ENCODE assay signal across 10 mouse cellular contexts in the genomic region with DNA sequence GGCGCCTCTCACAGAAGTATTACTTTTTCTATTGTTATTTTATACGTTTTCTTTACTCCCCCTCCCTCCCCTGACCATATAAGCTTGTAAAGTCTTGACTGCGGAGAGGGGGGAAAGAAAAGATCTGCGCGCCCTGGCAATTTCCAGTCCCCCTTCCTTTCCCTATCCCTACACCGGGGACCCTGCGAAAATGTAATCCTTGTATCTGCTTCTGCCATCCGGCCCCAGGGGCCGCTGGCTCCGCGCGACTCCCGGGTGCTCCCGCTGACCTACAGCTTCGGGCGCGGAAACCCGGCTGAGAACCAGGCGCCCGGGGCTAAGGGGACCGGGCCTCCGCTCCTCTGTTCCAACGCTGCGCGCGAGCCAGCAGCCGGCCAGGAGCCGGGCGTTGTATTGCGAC. TPM values are rescaled to one million over a fixed set of nuclear protein-coding genes. Genes with fewer than 3 reads are reported as not detected.
DNase-seq lines count a peak whose midpoint lies in the region; ATAC-seq lines count a peak whose summit lies in the region.
"Had no signal": no experiment of that assay in that cellular context is flagged by ENCODE, and none has a peak within 500 bp of the region (broad histone marks: within the 10 kb centered on the region; RNA-seq: fewer than 3 reads in every experiment).

No protein-coding gene starts in this region.

- H3K9me3 ChIP-seq in embryonic facial prominence, embryonic 13.5 days, result no peaks in the 10 kb centered on the region
- H3K9me3 ChIP-seq in intestine, embryonic 16.5 days (ENCODE audit: control insufficient read depth, low read length), result no peaks in the 10 kb centered on the region
- H3K9me3 ChIP-seq in neural tube, embryonic 13.5 days, result no peaks in the 10 kb centered on the region

- peak overlapping the region; percentile 72 for H3K4me2 ChIP-seq in embryonic facial prominence, embryonic 13.5 days
- peak overlapping the region; percentile 53 for H3K4me2 ChIP-seq in intestine, embryonic 16.5 days (ENCODE audit: low read depth, low read length)
- H3K4me2 ChIP-seq in neural tube, embryonic 13.5 days, result peak overlapping the region; percentile 34

- peak; percentile 40 to 47 for DNase-seq in kidney, postnatal 4 days
- DNase-seq in kidney, adult 11 months, result no peak
- DNase-seq in urinary bladder, adult 18-20 months (ENCODE audit: low spot score in 2 of 2), result no peak
- DNase-seq in gastrocnemius, postnatal 36 days, result no peak
- DNase-seq in urinary bladder, adult 2 months (ENCODE audit: low spot score), result no peak
- DNase-seq: cerebellum, adult 9-10 months had no signal

- peak overlapping the region; percentile 64 for H3K4me3 ChIP-seq in embryonic facial prominence, embryonic 13.5 days
- peak overlapping the region; percentile 26 for H3K4me3 ChIP-seq in intestine, embryonic 16.5 days (ENCODE audit: low read length)
- no peak overlapping the region for H3K4me3 ChIP-seq in neural tube, embryonic 13.5 days

- 4% methylated on average over 30 of the region's 30 CpGs for WGBS in embryonic facial prominence, embryonic 13.5 days
- 8% methylated on average over 30 of the region's 30 CpGs for WGBS in intestine, embryonic 16.5 days
- 1% methylated on average over 30 of the region's 30 CpGs for WGBS in neural tube, embryonic 13.5 days

- intact Hi-C loops in gastrocnemius, postnatal 36 days (cut with DNase I), result no loop called here

- peaks cover 86% of the 10 kb centered on the region for H3K27me3 ChIP-seq in embryonic facial prominence, embryonic 13.5 days
- peaks cover 55% of the 10 kb centered on the region for H3K27me3 ChIP-seq in intestine, embryonic 16.5 days (replicated peaks; ENCODE audit: control insufficient read depth, insufficient read depth, low read length)
- peaks cover 86% of the 10 kb centered on the region for H3K27me3 ChIP-seq in neural tube, embryonic 13.5 days

- no peak for ATAC-seq in embryonic facial prominence, embryonic 13.5 days (ENCODE audit: insufficient number of reproducible peaks, insufficient read depth, low FRiP score, low TSS enrichment, low read depth)
- no peak for ATAC-seq in intestine, embryonic 16.5 days
- no peak for ATAC-seq in neural tube, embryonic 13.5 days (ENCODE audit: low read depth)

- H3K36me3 ChIP-seq in embryonic facial prominence, embryonic 13.5 days, result 0 out of 2 replicates have a peak, but pooled peaks cover 3% of the 10 kb centered on the region
- no peaks in the 10 kb centered on the region for H3K36me3 ChIP-seq in intestine, embryonic 16.5 days (ENCODE audit: control insufficient read depth, insufficient read depth, low read length)
- H3K36me3 ChIP-seq in neural tube, embryonic 13.5 days, result no peaks in the 10 kb centered on the region

- H3K27ac ChIP-seq in embryonic facial prominence, embryonic 13.5 days, result peak overlapping the region; percentile 83
- H3K27ac ChIP-seq in intestine, embryonic 16.5 days (ENCODE audit: low read length), result no peak overlapping the region
- no peak overlapping the region for H3K27ac ChIP-seq in neural tube, embryonic 13.5 days (replicated peaks)

- H3K4me1 ChIP-seq in embryonic facial prominence, embryonic 13.5 days, result peaks cover 50% of the 10 kb centered on the region
- H3K4me1 ChIP-seq in intestine, embryonic 16.5 days (ENCODE audit: control insufficient read depth, insufficient read depth, low read length), result peaks cover 10% of the 10 kb centered on the region
- H3K4me1 ChIP-seq in neural tube, embryonic 13.5 days (replicated peaks), result peaks cover 37% of the 10 kb centered on the region

- H3K9ac ChIP-seq in embryonic facial prominence, embryonic 13.5 days, result peak overlapping the region; percentile 90
- no peak overlapping the region for H3K9ac ChIP-seq in intestine, embryonic 16.5 days (ENCODE audit: low read depth, low read length)
- no peak overlapping the region for H3K9ac ChIP-seq in neural tube, embryonic 13.5 days

RNA-seq across cellular contexts. Expression of gene Osr1, which starts 11.1 kb away (rescaled TPM):
- polyA plus RNA-seq in embryonic facial prominence, embryonic 13.5 days (2015; fragmentation: Nextera tagmentation; extraction: Ambion mirVana), result 165 TPM in 2 replicates
- polyA plus RNA-seq in intestine, embryonic 16.5 days (2015; fragmentation: Nextera tagmentation; extraction: Ambion mirVana), result 23.4 and 26.3 TPM in 2 replicates
- 12.3 and 15.7 TPM in 2 replicates for polyA plus RNA-seq in neural tube, embryonic 13.5 days (2015; fragmentation: Nextera tagmentation; extraction: Ambion mirVana)
- total RNA-seq in gastrocnemius, postnatal 36 days (2021), result 1 to 10 TPM; 2.0 to 2.5 TPM
- polyA plus RNA-seq in urinary bladder, adult 2 months (2012; rRNA removed), result 59.8 and 99.7 TPM in 2 replicates
- total RNA-seq: megakaryocyte progenitor cell, adult 5-6 weeks had no signal

Comparison
In these comparisons a context has a peak if more than half of its experiments do, and no peak if none do; other contexts are left out.
1. DNase-seq: peak in kidney, postnatal 4 days (2 of 2); none in kidney, adult 11 months (single experiment), urinary bladder, adult 18-20 months (0 of 2), gastrocnemius, postnatal 36 days (0 of 2) and urinary bladder, adult 2 months (single experiment).
2. Peak in every context shown above with its lines, with median percentiles within 50 percentile points of each other: H3K4me2 ChIP-seq.